Mouse (Mus musculus) liver, embryonic 14.5 days (tissue): ENCODE measurements around the gene Rps26.

Source experiments
- CTCF ChIP-seq: IDR thresholded peaks from 2 replicates; pipeline ENCODE4 v1.5.1; 2016; ENCODE audit warnings: antibody characterized with exemption, low read depth, control low read depth
- EP300 ChIP-seq: IDR thresholded peaks from 2 replicates; pipeline ENCODE4 v1.6.1; 2016; ENCODE audit warnings: antibody characterized with exemption, low read depth

- no peak for TF ChIP-seq CTCF
- TF ChIP-seq EP300, result no peak
These were observed 31.3 kb upstream of the Rps26 start for GRCm38 (mm10) chr10:128657844-128658243.
